Mouse (Mus musculus): ENCODE results near the gene Parp9. TPM values are rescaled to one million over a fixed set of nuclear protein-coding genes. Genes with fewer than 3 reads are reported as not detected.
"Not testable (repeated sequence)": the region's sequence is repeated elsewhere in the genome, so short reads cannot be mapped to it uniquely, and the experiment has no call there.

The Parp9 gene
- total RNA-seq (2012; rRNA removed) = 4.8 and 7.3 TPM in 2 replicates

DNA sequence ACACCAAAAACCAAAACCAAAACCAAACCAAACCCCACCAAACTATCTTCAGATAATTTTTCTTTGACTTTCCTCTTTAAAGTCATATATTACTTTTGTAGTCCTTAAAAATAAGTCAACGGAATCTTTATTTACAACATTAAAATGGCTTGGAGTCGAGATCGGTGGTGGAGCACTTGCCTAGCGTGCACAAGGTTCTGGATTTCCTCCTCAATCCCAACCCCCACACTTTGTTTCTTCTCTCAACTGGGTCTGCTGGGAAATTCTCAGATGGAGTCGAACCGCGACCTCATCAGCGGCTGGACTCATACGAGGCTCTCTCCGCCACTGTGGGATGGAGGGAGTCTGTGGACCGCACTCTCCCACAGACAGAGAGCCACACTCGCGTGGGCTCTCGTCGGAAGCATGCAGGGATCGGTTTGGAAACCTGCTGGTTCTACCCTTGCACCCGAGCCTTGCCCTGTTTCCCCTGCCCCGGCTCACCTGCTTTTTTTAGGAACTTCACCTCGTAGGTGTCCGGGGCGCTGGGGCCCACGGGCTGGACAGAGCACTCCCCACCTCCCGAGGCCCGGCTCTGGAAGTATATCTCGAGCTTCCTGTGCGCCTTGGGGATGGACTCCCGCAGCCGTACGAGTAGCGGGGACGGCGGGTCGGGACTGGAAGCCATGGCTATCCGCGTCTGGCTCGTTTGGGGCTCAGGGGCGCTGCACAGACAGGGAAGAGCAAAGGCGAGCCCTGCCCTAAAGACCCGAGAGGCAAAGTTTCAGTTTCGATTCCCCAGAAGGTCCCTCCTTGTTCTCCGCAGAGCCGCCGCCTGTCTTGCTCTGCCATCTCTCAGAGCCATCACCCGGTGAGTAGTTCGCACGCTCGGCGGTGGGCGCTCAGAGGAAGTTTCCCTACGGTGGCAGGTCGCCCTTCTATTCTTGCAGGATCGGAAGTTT lies at the start of gene Parp9, which contains the start of gene Dtx3l:
TSS of gene Parp9 (plus strand) at position 260 of the 941 bp plus-strand sequence.
TSS of gene Dtx3l (minus strand) at position 941 of the 941 bp plus-strand sequence.
- in situ Hi-C loops (cut with MboI; ENCODE audit: low sequenced_read_pairs in 2 of 2, unreplicated experiment in 2 of 2) = no loop called here
- peak; percentile 24 for DNase-seq (ENCODE audit: low read depth, low spot score)
- H3K9me3 ChIP-seq (ENCODE audit: control insufficient read depth, insufficient read depth, low read depth, low read length) = no peaks in the 10 kb centered on the region
- no peak within 1 kb of the TSS for H3K27ac ChIP-seq (ENCODE audit: insufficient read depth, low read depth, low read length, poor library complexity, severe bottlenecking)
- H3K4me3 ChIP-seq (ENCODE audit: insufficient read depth in 1 of 2, low read depth in 1 of 2, low read length in 2 of 2, poor library complexity in 1 of 2, severe bottlenecking in 1 of 2) = peak within 1 kb of the TSS; percentile 70 to 76
- TF ChIP-seq CHD2 (IDR thresholded peaks at IDR 0.05; ENCODE audit: low read depth, low read length) (no peak), HCFC1 (IDR thresholded peaks at IDR 0.05; ENCODE audit: borderline replicate concordance, insufficient read depth, low read length) (no peak), ZC3H11A (IDR thresholded peaks at IDR 0.05; ENCODE audit: borderline replicate concordance, low read depth, low read length) (no peak), MAFK (IDR thresholded peaks at IDR 0.05; ENCODE audit: insufficient read depth, low read depth, low read length) (no peak), ZNF384 (IDR thresholded peaks at IDR 0.05; ENCODE audit: low read depth, low read length) (no peak)
- peak within 1 kb of the TSS; percentile 80 for H3K9ac ChIP-seq (ENCODE audit: insufficient read depth, low read depth, low read length, poor library complexity, severe bottlenecking)
- H3K36me3 ChIP-seq (ENCODE audit: control insufficient read depth, insufficient read depth, low read length, poor library complexity, severe bottlenecking) = no peaks in the 10 kb centered on the region
- H3K4me1 ChIP-seq (ENCODE audit: control insufficient read depth in 2 of 2, insufficient read depth in 2 of 2, low read length in 2 of 2, poor library complexity in 1 of 2) = peaks cover 0 to 2% of the 10 kb centered on the region in 2 experiments; a peak in 1 of 4 replicates

GRCm38 (mm10) chr16:35888910-35889309 lies 49.4 kb upstream of the Parp9 start:
- TF ChIP-seq ZNF384 (IDR thresholded peaks at IDR 0.05; ENCODE audit: low read depth, low read length) (no peak), CHD2 (IDR thresholded peaks at IDR 0.05; ENCODE audit: low read depth, low read length) (no peak), HCFC1 (IDR thresholded peaks at IDR 0.05; ENCODE audit: borderline replicate concordance, insufficient read depth, low read length) (no peak), MAFK (IDR thresholded peaks at IDR 0.05; ENCODE audit: insufficient read depth, low read depth, low read length) (no peak), ZC3H11A (IDR thresholded peaks at IDR 0.05; ENCODE audit: borderline replicate concordance, low read depth, low read length) (no peak)
- in situ Hi-C loops (cut with MboI; ENCODE audit: low sequenced_read_pairs in 2 of 2, unreplicated experiment in 2 of 2) = no loop called here
- H3K9ac ChIP-seq (ENCODE audit: insufficient read depth, low read depth, low read length, poor library complexity, severe bottlenecking) = no peak overlapping the region

GRCm38 (mm10) chr16:35890645-35891044 lies 47.6 kb upstream of the Parp9 start:
- no peaks in the 10 kb centered on the region for H3K9me3 ChIP-seq (ENCODE audit: control insufficient read depth, insufficient read depth, low read depth, low read length)
- TF ChIP-seq MAFK (IDR thresholded peaks at IDR 0.05; ENCODE audit: insufficient read depth, low read depth, low read length) (no peak), HCFC1 (IDR thresholded peaks at IDR 0.05; ENCODE audit: borderline replicate concordance, insufficient read depth, low read length) (no peak), ZNF384 (IDR thresholded peaks at IDR 0.05; ENCODE audit: low read depth, low read length) (no peak), CHD2 (IDR thresholded peaks at IDR 0.05; ENCODE audit: low read depth, low read length) (no peak), ZC3H11A (IDR thresholded peaks at IDR 0.05; ENCODE audit: borderline replicate concordance, low read depth, low read length) (no peak)
- H3K4me1 ChIP-seq (ENCODE audit: control insufficient read depth in 2 of 2, insufficient read depth in 2 of 2, low read length in 2 of 2, poor library complexity in 1 of 2) = peaks cover 0 to 13% of the 10 kb centered on the region in 2 experiments; a peak in 2 of 4 replicates
- H3K27ac ChIP-seq (ENCODE audit: insufficient read depth, low read depth, low read length, poor library complexity, severe bottlenecking) = no peak overlapping the region
- no peak for DNase-seq (ENCODE audit: low read depth, low spot score)
- in situ Hi-C loops (cut with MboI; ENCODE audit: low sequenced_read_pairs in 2 of 2, unreplicated experiment in 2 of 2) = no loop called here
- no peak overlapping the region for H3K4me3 ChIP-seq (ENCODE audit: insufficient read depth in 1 of 2, low read depth in 1 of 2, low read length in 2 of 2, poor library complexity in 1 of 2, severe bottlenecking in 1 of 2)
- no peak overlapping the region for H3K9ac ChIP-seq (ENCODE audit: insufficient read depth, low read depth, low read length, poor library complexity, severe bottlenecking)
- no peaks in the 10 kb centered on the region for H3K36me3 ChIP-seq (ENCODE audit: control insufficient read depth, insufficient read depth, low read length, poor library complexity, severe bottlenecking)

More at GRCm38 (mm10) chr16:35888910-35889309, 49.4 kb upstream of the Parp9 start:
- H3K4me3 ChIP-seq (ENCODE audit: insufficient read depth in 1 of 2, low read depth in 1 of 2, low read length in 2 of 2, poor library complexity in 1 of 2, severe bottlenecking in 1 of 2) = no peak overlapping the region
- H3K36me3 ChIP-seq (ENCODE audit: control insufficient read depth, insufficient read depth, low read length, poor library complexity, severe bottlenecking) = no peaks in the 10 kb centered on the region
- no peak overlapping the region for H3K27ac ChIP-seq (ENCODE audit: insufficient read depth, low read depth, low read length, poor library complexity, severe bottlenecking)
- H3K4me1 ChIP-seq (ENCODE audit: control insufficient read depth in 2 of 2, insufficient read depth in 2 of 2, low read length in 2 of 2, poor library complexity in 1 of 2) = peaks cover 0 to 10% of the 10 kb centered on the region in 2 experiments; a peak in 2 of 4 replicates
- H3K9me3 ChIP-seq (ENCODE audit: control insufficient read depth, insufficient read depth, low read depth, low read length) = no peaks in the 10 kb centered on the region
- DNase-seq (ENCODE audit: low read depth, low spot score) = no peak

DNA sequence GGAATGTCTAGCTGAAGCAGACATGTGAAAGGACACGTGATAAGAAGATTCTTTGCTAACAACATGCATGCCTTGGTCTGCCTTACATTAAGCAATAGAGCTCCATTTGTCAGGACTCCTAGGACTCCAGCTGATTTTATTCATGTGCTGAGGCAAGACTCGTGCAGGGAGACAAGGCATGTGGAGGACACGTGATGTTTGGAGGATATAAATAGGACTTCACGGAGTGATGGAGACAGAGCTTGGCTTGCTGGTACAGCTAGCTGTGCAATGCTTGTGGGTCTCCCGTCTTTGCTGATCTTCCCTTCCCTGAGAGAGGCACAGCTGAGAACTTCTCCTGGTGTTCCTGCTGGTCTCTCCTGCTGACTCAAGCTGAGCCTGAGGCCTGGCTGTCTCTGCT lies 46.7 kb upstream of the Parp9 start:
- H3K9ac ChIP-seq (ENCODE audit: insufficient read depth, low read depth, low read length, poor library complexity, severe bottlenecking); H3K36me3 ChIP-seq (ENCODE audit: control insufficient read depth, insufficient read depth, low read length, poor library complexity, severe bottlenecking); in situ Hi-C loops (cut with MboI; ENCODE audit: low sequenced_read_pairs in 2 of 2, unreplicated experiment in 2 of 2); H3K4me3 ChIP-seq (ENCODE audit: insufficient read depth in 1 of 2, low read depth in 1 of 2, low read length in 2 of 2, poor library complexity in 1 of 2, severe bottlenecking in 1 of 2); H3K9me3 ChIP-seq (ENCODE audit: control insufficient read depth, insufficient read depth, low read depth, low read length); H3K27ac ChIP-seq (ENCODE audit: insufficient read depth, low read depth, low read length, poor library complexity, severe bottlenecking); DNase-seq (ENCODE audit: low read depth, low spot score): not testable (repeated sequence)
- peaks cover 0 to 13% of the 10 kb centered on the region in 2 experiments; a peak in 2 of 4 replicates for H3K4me1 ChIP-seq (ENCODE audit: control insufficient read depth in 2 of 2, insufficient read depth in 2 of 2, low read length in 2 of 2, poor library complexity in 1 of 2)
